Mouse (Mus musculus) Muller cell, postnatal 12 days (primary cell): ENCODE results near the gene Arhgap23.

Experiments used
- DNase-seq: peaks from one replicate; pipeline ENCODE4 v3.0.0-alpha.2; 2015; ENCODE audit errors: inconsistent ontology term

The Arhgap23 gene

DNA sequence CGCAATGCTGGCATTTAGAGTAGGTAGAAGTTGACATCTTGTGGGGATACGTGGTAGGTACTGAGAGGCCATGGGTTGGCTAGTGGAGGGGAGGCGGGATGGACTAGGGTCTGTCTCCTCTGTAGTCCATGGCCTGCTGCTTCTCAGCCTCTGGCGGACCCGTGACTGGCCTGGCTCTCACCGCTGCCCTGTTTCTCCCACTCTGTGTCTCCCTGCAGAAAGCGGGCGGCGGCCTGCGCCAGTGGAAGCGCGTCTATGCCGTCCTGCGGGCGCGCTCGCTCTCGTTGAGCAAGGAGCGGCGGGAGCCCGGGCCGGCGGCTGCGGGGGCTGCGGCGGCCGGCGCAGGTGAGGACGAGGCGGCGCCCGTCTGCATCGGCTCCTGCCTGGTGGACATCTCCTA lies 47.8 kb downstream of the Arhgap23 start:
- DNase-seq = no peak

DNA sequence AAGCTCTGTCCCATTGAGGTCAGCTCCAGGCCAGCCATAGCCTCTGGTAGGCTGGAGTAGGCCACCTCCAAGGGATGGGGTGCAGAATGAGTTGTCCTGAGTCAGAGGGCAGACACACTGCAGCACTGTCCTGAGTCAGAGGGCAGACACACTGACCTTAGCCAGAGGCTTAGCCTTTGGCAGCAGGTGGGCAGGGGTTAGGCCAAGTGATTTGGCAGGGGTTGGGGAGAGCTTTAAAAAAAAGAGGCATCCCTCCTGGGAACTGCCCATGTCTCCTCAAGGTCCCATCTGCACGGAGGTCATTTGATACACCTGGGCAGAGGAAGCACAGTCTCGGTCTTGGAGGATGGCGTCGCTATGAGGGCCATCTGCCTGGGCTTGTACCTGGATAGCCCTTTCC lies 48.7 kb downstream of the Arhgap23 start:
- DNase-seq = peak; percentile 31

DNA sequence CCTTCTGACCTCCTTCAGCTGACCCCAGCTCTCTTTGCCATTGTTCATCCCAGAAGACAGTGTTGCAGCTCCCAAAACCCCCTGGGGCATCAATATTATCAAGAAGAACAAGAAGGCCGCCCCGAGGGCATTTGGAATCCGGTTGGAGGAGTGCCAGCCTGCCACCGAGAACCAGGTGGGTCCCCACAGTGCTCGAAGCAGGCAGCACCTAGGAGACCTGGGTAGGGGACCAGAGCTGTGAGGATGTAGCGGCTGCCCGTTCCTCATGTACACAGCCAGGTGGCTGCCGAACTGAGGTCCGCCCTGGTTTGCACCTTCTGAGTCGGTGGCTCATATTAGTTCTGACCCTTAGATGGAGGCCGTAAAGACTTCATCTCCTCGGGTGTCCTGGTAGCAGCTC lies 50.6 kb downstream of the Arhgap23 start:
- DNase-seq = no peak

DNA sequence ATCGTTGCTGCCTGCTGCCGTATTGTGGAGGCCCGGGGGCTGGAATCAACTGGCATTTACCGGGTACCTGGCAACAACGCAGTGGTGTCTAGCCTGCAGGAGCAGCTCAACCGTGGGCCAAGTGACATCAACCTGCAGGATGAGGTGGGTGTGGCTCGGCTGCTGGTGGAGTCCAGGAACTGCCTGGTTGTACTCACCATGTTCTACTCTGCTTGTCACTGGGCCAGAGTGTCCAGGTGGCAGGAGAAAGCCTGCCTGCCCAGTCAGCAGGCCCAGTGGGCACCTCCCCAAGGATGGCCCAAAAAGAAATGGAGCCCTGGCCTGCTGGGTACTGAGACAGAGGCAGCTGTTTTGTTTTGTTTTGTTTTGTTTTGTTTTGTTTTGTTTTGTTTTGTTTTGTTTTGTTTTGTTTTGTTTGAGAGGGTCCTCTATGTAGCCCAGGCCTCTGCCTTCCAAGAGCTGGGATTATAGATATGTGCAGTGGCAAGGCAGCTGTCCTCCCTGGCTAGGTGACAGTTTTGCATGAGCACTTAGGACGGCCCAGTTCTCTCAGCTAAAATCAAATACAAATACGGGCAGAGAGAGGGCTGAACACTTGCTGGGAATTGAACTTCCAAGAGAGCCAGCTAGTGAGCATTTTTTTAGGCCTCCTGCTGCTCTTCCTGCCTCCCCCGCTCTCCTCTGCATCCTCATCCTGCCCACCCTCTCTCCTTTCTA lies 51.3 kb downstream of the Arhgap23 start:
- no peak for DNase-seq

DNA sequence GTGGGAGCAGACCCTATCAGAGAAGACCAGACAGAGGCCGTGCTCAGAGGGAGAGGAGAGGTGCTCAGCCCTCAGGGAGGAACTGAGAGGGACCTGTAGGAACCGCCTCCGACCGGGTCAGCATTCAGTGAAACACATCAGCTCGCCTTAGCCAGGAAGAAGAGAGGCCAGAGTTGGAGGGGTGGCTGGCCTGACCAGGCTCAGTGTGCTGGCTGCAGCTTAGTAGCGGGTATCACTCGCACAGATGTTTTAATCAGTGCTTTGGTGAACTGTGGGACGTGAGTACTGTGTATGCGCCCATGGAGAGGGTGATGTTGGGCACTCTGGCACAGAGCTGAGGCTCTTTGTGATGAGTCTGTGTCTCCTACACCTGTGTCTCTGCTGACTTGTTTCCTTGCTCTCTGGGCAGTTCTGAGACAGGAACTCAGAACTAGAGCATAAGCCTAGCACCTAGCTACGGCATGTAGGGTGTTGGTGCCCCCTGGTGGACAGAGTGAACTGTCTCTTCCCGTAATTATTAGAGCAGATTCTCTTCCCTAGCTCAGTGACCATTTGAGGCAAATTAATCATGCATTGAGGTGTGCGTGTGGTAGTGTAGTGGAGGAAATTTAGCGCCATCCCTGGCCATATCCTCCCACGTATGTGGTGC lies 53.4 kb downstream of the Arhgap23 start:
- DNase-seq = peak; percentile 86

DNA sequence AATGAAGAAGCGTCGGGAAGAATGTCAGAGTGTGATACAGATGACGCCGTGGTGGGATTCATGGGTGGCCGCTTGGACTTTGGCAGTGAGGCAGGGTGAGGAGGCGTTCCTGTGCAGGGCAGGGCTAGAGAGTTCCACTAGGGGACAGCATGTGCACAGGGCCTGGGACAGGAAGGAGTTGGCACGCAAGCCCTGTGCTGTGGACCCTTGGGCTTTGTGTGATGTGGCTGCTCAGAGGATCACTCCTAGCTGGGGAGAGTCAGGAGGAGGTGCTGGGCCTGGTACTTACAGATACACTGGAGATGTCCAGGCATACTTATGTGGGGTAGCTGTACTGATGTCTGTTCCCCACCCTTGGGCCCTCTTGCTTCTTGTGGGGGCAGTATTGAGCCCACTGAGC lies 54.5 kb downstream of the Arhgap23 start:
- DNase-seq = no peak

DNA sequence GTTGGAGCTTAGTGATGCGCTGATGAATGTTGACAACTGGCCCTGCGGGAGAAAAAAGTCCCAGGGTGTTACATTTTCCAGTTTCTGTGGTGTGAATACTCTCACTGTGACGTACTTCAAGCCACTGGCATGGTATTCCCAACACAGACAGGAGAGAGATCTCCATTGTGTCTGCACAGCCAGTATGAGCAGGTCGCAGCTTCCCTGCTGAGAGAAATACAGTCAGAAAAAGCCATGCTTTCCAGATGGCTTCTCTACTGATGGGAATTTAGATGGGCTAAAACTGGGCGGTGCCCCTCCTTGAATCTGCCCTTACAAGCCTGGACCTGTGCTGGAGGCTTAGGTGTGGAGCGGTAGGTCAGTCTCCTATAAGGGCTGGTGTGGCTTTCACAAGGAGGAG lies 55.9 kb downstream of the Arhgap23 start:
- peak; percentile 26 for DNase-seq

DNA sequence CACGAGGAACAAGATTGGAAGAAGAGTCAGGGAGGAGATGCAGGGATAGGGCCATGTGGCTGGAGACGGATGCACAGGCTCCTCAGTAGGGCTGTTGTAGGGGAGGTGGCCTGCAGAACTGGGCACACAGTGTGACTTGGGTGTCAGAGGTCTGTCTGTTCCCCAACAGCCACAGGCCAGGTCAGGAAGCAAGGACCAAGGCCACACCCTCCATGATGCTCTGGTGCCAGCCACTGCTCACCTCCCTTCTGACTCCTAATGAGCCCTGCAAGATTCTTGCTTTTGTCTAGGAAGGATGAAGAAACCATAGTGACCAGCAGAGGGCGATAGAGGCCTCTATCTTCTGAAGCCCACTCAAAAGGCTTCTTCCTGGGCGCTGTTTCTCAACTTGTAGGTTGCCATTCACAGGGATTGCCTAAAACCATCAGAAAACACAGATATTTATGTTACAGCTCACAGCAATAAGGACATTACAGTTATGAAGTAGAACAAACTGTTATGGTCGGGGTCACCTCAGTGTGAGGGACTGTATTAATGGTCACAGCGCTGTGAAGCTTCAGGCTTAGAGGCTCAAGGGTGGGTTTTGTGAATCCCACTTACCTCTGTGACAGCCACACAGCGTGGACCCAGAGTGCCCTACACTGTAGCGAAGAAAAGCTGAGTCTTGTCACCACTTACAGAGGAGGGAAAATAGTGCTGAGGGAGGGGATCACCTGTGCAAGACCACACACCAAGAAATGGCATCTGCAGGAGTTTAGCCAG lies 61.2 kb downstream of the Arhgap23 start:
- peak; percentile 63 for DNase-seq

DNA sequence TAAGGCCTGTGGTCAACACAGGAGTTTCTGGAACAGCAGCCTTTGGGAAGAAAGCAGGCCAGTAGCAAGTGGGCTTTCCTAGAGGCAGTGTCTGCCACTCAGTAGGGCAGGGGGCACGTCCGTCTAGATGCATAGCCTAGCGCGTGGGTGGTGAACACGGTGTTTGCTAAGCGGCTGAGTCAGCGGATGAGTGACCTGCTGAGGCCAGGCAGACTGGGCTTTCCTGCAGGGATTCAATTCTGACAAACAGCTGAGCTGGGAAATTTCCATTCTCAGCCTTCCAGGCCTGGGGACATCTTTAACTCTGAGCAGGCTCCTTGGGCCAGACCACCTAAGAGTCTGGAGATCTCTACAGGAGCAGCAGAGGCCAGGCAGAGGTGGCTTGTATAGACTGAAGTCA lies 62.1 kb downstream of the Arhgap23 start:
- peak; percentile 46 for DNase-seq

DNA sequence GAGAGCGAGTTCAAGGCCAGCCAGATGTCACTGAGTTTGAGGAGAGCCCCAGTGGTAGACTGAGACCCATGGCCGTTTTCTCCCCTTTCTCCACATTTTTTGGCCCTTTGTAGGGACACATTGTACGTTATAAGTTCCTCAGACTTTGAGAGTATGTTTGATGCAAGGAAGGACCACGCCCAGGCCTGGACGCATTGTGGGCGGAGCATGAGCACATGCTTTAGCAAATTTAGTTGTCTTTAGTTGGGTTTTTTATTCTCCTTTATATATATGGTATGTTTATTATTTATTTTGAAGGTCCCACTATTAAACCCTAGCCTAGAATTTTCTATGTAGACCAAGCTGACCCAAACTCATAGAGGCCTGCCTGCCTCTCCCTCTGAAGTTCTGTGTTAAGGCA lies 63.0 kb downstream of the Arhgap23 start:
- DNase-seq = no peak

DNA sequence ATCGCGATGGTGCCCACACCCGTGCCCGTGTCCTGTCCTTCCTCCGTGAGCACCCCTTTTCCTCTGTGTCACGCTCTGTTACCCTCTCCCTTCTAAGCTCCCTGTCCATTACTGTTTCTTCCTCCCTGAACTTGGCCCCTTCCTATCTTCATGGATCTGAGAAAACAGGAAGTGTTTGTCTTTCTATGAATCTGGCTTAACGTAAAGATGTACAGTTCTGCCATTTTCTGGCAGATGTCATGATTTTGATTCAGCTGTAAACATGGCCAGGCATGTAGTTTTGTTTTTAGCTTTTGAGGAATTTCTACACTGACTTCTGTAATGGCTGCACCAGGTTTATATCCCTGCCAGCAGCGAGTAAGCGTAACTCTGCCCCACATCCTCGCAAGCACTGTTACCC lies 63.8 kb downstream of the Arhgap23 start:
- DNase-seq = no peak

DNA sequence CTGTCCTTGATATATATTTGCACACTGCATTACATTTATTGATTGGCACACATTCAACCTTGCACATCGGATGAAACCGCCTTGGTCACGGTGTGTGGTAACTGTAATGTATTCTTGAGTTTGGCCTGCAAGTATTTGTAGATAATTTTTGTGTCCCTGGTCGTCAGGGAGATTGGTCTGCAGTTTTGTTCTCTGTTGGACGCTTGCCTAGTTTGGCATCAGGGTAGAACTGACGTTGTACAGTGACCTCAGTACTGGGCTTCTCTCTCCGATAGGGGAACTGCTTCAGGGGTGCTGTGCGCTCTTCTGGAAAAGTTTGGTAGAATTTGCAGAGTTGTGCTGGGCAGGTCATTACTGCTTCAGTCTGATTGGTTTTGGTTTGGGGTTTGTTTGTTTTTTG lies 64.5 kb downstream of the Arhgap23 start:
- DNase-seq = peak; percentile 38

DNA sequence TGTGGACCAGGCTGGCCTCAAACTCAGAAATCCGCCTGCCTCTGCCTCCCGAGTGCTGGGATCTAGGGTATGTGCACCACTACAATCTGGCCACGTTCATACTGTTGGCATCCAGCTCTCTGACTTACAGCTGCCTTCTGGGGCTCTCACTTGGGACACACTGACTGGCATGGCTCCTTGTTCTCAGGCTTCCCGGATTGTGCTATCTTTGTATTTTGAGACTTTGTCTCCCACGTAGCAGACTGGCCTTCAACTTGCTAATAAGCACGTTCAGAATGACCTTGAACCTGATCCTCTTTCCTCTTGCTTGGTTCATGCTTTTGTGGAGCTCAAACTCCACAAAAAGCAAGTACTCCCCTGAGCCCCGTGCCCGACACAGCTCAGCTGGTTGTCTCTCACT lies 70.3 kb downstream of the Arhgap23 start:
- DNase-seq = no peak

DNA sequence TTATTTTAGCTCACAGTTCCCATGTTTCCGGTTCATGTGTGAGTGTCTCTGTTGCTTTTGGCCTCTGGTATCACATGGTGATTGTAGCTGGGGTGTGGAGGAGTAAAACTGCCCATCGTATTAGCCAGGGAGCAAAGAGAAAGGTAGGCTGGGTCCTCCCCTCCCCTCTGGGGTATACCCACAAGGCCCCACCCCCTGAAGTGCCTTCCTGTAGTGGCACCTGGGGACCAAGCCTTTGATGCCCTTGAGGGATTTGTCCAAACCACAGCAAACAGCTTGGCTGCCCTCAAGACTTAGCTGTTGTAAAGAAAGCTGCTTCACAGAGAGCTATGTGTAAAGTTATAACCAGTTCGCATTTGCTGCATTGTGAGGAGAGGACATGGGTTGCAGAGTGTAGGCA lies 72.3 kb downstream of the Arhgap23 start:
- no peak for DNase-seq

DNA sequence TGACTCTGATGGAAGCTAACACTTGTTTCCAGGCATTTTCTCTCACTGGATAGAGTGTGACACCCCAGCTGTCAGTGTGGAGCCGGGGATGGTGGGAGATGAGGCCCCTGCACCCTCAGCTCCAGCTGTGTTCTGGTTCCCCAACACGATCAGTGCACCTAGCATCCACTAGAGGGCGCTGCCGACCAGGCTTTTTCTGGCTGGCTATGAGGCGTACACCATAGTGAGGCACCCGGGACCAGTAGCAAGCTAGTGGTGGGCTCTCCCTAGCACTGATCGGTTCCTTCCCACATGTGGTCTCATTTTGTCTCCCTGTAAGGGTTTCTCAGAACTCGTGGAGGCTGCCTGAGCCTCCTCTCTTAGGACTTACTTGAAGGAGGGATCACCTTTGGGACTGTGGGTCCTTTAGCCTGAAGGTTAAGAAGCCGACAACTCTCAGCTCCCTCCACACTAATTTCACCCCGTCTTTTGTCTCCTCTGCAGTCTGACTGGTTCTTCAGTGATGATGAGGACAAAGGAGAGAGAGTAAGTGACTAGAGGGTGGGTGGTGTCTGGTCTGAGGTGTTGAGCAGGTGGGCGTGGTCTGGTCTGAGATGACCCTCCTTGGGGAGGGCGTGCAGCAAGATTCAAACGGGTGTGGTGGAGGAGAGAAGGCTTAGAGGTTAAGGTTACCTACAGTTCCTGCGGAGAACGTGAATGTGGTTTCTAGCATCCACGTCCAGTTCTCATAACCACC lies 74.4 kb downstream of the Arhgap23 start:
- peak; percentile 52 for DNase-seq

DNA sequence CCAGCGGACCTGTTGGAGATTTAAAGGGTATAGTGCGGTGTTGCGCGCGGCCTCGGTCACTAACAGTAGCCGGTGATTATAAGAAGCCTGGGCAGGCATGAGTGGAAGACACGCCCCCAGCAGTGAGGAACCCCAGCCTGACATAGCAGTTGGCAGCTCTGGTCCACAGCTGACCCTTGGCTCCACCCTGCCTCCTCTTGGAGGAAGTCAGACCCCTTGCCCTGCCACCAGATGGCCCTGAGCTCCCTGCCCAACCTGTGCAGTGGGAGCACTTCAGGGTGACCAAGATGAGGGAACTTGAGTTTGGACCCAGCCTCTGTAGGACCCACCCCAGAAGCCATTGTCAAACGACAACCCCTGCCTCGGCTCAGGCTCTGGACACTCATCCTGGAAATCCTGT lies 76.3 kb downstream of the Arhgap23 start:
- no peak for DNase-seq

DNA sequence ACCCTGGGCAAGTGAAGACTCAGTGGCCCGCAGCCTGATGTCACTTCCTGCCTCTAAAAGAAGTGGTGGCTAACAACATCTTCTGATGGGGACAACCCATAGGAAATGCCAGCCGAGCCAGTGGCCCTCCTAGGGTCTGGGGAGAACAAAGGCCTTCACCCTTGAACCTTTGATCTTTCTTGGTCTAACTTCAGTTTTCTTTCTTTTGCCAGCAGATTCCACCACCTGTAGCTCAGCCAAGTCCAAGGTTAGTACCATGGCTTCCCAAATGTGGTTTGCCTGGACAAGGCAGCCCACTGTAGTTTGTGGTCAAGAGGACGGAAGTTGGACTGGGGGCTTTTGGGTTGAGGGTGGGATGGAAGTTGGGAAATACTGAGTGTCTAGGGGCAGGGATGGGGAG lies 77.5 kb downstream of the Arhgap23 start:
- no peak for DNase-seq

DNA sequence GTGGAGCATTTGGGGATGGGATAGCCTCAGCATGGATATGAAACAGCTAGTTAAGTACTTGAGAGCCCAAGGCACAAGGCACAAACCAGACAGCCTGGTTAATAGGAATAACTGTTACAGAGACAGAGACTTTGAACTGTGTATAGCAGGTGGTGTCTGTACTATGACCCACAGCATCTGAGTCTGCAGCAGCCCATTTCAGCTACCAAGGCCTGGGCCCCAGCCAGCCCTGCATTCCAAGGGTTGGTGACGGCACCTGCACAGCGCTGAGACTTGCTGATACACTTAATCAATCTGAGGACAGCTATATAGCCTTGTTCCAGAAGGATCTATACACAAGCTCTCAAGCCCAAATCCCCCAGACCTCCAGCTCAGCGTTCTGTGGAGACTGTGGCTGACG lies 82.2 kb downstream of the Arhgap23 start:
- DNase-seq = no peak

DNA sequence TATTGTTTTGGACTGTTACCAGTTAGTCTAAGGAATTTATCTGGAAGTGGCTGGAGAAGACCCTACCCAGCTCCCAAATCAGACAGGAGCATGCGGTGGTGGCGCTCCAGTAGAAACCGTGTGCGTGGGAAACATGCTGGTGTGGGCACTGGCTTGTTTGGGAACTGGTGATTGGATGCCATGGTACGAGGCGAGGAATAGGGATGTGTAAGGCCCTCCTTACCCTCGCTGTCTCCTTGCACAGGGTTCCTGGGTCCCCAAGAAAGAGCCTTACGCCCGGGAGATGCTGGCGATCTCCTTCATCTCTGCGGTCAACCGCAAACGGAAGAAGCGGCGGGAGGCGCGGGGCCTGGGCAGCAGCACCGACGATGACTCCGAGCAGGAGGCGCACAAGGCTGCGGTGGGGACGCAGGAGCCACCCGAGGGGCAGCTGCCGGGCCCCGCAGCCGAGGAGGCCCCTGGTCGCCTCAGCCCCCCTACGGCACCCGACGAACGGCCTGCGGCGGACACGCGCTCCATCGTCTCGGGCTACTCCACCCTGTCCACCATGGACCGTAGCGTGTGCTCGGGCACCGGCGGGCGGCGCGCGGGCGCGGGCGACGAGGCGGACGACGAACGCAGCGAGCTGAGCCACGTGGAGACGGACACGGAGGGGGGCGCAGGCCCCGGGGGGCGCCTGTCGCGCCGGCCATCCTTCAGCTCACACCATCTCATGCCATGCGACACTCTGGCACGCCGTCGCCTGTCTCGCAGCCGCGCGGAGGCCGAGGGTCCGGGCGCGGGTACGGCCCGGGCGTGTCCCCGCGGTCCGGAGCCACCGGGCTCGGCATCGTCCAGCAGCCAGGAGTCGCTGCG lies 84.8 kb downstream of the Arhgap23 start, which contains the start of gene 4933428G20Rik:
Gene 4933428G20Rik (minus strand): TSS at position 476 of the 855 bp plus-strand sequence.
- no peak for DNase-seq

DNA sequence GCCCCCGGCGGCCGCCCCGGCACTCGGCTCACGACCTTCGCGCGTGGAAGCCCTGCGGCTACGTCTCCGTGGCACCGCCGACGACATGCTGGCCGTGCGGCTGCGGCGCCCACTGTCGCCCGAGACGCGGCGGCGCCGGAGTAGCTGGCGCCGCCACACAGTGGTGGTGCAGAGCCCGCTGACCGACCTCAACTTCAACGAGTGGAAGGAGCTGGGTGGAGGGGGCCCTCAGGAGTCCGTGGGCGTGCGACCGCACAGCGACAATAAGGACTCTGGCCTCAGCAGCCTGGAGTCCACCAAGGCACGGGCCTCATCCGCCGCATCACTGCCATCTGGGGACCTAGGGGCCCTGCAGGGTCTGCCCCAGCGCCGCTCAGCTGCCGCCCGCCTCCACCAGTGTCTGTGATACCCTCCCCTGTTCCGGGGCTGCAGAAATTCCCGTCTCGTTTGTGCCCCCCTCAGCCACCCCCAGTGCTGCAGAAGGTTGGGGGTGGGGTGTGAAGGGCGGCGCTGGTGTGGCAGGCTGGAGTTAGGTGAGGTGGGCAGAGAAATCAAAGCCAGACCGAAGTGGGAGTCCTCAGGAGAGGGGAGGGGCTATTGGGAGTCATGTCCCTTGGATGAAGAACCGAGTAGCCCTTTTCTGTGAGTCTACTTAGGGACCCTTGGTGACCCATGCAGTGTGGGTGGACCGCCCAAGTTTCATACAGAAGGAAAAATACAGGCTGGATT lies 85.6 kb downstream of the Arhgap23 start:
- DNase-seq = no peak
